Mouse (Mus musculus) frontal cortex, postnatal 10 days (tissue): ENCODE measurements around the gene Gcn1l1.

Experiments used
- DNase-seq, 2 experiments: peaks; one replicate each; pipeline ENCODE4 v3.0.0; 2022; ENCODE audit warnings: low spot score in 2 of 2, mixed read lengths in 1 of 2

Gene Gcn1l1

GRCm38 (mm10) chr5:115611566-115611965 lies 46.5 kb downstream of the Gcn1l1 start:
- no peak for DNase-seq

DNA sequence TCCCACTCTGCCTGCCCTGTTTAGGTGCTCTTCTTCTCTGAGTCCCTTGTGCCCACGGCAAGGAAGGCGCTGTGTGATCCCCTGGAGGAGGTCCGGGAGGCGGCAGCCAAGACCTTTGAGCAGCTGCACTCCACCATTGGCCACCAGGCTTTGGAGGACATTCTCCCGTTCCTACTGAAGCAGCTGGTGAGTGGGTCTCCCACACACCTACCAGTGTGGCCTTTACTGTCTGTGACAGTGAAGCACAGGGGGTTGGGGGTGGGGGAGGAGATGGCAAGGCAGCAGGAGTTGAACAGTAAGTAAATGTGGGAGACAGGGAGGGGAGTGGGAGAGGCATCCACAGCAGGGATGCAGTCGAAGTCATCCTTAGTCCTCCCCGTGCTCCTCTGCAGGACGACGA lies 48.3 kb downstream of the Gcn1l1 start:
- no peak for DNase-seq

DNA sequence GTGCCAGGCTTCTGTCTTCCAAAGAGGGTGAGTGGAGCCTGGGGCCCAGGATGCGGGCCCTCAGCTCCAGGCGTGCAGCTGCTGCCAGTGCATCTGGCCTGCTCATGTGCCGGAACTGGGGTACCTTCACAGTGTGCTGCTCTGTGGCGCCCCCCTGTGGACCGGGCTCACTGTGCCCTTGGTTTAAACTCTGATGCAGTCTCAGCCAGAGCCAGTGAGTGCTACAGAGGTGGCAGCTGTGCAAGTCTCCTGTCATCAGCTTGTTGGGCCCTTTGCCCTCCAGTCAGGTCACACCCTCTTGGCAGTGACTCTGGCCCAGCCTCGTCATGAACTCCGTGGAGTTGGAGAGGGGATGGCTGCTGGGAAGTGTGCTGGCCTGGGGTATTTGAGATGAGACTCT lies 49.9 kb downstream of the Gcn1l1 start:
- DNase-seq, result no peak

DNA sequence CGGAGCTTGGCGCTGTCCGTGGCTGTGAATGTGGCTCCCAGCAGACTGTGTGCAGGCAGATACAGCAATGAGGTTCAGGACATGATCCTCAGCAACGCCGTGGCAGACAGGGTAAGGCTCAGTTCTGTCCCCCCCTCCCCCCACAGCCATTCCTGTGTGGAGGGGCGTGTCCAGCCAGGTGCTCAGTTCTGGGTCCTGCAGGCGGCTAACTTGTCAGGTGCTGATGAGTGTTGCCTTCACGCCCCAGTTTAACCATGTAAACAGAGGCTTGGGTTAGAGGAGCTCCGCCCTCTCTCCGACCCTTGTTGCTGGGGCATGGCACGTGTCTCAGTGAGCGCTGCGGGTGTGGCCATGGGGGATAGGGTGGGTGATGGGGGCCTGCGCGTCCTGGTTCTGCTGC lies 54.6 kb downstream of the Gcn1l1 start:
- DNase-seq, result no peak

DNA sequence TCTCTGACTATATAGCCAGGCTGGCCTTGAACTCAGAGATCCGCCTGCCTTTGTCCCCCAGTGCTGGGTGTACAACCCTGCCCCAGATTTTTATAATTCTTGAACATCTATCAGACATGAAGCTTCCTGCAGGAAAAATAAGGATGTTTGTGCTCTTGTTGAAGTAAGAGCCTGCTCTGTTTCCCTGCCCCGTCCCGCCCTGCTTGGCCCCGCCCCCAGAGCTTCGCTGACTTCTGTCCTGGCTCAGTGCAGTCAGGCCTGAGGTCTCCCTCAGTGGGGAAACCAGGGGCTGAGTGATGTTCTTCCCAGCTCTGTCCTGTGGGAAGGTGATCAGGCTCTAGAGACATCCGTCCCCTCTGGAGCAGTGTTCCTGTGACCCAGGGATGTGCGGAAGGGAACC lies 57.6 kb downstream of the Gcn1l1 start:
- no peak for DNase-seq

DNA sequence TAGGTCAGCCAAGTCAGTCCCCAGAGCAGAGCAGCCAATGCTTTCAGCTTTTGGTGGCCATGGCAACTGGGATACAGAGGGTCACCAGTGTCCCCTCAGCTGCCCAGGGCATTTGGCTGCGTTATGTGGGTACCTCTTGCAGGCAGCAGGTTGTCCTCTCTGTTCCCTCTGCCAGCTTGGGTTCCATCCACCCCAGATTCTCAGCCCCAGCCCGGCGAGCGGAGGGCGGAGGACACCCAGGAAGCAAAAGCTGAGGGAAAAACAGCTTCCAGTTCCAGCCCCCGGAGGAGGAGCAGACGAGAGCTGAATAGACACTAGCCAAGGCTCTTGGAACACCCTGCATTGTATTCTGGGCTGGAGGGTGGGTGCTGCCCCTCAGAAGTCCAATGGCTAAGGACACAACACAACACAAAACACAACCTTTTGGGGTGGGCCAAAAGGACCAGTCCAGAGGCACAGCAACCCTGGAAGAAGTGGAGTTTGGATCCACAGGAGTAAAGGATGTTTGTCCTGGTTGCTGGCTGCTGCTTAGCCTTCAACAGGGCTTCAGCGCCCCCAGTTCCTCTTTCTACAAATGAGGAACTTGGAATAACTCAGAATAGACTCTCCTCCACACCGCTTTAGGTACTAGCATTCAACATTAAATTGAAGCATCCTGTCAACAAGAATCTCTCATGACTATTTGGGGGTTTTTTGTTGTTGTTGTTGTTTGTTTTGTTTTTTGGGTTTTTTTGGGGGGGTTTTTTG lies 58.8 kb downstream of the Gcn1l1 start:
- no peak for DNase-seq

DNA sequence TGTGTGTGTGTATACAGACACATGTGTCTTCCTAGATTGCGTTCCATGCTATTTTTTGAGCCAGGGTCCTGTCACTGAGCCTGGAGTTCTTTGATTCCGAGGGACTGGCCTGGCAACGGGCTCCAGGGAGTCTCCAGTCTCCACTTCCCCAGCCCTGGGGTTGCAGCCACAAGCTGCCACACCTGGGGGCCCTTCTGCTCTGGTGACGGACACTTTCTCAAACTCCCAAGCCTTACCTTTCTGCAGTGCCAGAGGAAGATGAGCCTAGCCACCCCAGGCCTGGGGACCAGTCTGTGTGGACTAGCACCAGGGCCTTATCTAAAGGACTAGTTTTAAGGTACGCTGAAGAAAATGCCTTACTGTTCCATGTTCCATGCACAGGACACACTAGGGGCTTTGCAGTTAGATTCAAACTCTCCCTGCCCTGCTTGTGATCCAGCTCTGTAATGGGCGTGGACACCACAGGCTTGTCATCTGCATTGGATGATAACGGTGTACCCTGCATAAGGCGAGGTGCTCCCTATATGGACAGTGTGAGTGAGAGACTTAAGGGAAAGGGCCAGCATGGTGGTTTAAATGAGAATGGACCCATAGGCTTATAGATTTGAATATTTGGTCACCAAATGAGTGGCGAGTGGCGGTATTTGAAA lies 61.3 kb downstream of the Gcn1l1 start:
- DNase-seq, result no peak

- no peak for DNase-seq
These were observed 63.0 kb downstream of the Gcn1l1 start for GRCm38 (mm10) chr5:115628083-115628482.

DNA sequence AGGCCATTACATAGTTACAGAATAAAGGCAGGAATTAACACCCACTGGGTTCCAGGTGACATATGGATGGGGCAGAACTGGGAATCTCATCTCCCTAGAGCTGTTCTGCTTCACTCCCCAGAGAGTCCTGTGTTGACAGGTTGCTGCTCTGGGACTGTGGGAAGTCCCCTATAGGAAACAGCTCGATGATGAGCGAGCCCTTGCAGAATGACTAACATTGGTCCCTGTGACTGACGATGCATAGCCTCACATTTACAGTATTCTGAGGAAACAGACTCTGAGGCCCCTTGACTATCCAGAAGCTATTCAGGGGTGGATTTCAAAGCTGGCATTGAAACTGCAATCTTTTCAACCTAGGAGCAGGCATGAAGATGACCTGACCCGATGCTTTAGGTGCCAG lies 64.6 kb downstream of the Gcn1l1 start:
- DNase-seq, result no peak

- DNase-seq, result no peak
These were observed 65.2 kb downstream of the Gcn1l1 start for GRCm38 (mm10) chr5:115630291-115630690.

DNA sequence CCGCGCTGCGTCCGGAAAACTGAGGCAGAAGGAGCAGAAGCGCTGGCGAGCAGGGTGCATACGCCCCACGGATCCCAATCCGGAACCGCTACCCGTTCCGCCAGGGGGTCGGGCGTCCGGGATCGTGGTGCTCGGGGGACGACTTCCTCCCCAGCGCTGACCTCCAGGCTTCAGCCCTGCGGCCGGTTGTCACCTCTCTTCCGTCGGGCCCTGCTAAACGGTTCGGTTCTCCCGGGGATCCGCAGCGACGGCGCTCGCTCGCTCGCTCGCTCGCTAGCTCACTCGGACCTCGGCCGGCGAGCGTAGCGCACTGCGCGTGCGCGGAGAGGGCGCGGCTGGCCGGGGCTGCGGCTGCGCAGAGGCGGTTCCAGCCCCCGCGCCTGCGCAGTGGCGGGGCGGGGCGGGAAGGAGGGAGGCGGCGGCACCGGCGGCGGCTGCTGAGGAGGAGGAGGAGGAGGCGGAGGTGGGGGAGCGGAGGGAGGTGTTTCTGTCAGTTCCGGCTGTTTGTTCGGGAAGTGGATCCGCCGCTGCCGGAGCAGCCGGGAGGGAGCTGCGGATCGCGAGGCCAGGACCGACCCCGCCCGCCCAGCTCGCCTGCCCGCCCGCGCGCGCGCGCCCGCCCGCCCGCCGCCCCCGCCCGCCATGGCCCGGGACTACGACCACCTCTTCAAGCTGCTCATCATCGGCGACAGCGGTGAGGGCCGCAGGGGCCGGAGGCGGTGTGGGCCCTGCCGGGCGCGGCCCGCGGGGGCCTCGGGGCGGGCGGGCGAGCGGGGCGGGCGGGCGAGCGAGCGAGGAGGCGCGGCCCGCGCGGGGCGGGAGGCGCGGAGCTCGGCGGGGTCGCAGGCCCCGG lies 66.7 kb downstream of the Gcn1l1 start, which contains the start of gene Rab35:
TSS of gene Rab35 (plus strand) at position 404 of the 853 bp plus-strand sequence.
- peak; percentile 87 to 92 for DNase-seq

DNA sequence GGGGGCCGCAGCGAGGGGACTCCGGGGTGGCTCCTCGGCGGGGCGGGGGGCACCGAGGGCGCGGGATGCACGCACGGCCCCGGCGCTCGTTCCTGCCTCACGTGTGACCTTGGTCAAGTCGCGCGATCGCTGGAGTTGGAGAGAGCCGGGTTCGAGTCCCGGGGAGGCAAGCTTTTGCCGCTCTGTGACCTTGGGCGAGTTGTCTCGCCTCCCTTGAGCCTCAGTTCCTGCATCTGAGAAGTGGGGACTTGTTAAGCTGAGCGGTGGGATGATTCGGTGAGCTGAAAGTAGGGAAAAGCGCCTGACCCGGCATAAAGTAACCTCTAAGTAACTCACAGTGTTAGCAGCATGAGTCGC lies 67.3 kb downstream of the Gcn1l1 start:
- DNase-seq, result no peak

- no peak for DNase-seq
These were observed 68.0 kb downstream of the Gcn1l1 start for GRCm38 (mm10) chr5:115633060-115633459.

GRCm38 (mm10) chr5:115634046-115634445 lies 69.0 kb downstream of the Gcn1l1 start:
- DNase-seq, result no peak

- no peak for DNase-seq
These were observed 70.5 kb downstream of the Gcn1l1 start for GRCm38 (mm10) chr5:115635536-115635935.

DNA sequence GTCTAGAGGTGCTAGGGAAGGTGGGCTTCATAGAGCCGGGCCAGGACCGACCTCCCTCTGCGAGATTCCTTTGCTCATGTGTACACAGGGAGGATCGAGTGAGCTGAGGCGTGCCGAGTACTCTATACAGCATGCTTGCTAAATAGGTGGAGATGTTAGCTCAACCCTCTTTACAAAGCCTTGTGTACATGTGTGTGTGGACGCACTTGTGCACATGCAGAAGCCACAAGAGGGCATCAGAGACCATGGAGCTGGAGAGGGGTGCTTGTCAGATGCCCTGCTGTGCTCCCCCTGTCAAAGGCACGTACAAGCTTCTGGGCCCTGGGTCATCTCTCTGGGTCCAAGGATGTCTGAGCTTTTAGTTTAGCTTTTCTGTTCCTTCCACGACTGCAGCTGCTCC lies 79.1 kb downstream of the Gcn1l1 start:
- no peak for DNase-seq

- DNase-seq, result no peak
These were observed 83.8 kb downstream of the Gcn1l1 start for GRCm38 (mm10) chr5:115648876-115649275.

DNA sequence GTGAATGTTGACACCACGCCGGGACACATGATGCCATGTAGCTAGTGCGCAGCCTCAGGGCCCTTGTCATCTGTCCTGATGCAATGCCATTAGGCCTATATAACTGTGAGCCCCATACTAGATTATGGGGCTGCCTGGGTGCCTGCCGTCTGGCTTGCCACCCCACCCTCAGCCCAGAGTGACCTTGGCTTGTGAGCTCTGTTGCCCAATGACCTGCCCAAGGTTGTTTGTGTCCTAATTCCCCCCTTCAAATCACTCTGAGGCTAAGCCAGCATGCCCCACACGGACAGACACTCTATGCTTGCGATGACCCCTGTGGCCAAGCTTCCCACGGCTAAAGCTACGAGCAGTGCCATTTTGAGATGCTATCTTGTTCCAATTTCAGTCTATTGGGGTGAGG lies 84.6 kb downstream of the Gcn1l1 start:
- DNase-seq, result no peak

DNA sequence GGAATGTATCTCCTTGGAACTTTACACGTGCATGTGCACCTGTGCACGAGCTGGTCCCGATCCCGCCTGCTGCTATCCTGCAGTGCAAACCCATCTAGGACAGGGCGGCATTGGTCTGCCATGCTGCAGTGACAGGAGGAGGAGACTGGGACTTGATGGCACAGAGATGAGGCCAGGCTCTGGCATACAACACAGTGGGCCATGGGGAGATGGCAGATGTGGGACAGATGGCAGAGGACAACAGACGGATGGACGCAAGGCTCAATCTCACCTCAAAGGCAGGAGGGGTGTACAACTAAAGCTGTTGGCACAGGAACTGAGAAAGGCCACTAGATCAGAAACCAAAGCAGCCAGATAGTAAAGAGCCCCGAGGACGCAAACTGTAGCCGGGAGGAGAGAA lies 85.8 kb downstream of the Gcn1l1 start:
- DNase-seq, result no peak

GRCm38 (mm10) chr5:115651821-115652220 lies 86.8 kb downstream of the Gcn1l1 start:
- DNase-seq, result no peak

DNA sequence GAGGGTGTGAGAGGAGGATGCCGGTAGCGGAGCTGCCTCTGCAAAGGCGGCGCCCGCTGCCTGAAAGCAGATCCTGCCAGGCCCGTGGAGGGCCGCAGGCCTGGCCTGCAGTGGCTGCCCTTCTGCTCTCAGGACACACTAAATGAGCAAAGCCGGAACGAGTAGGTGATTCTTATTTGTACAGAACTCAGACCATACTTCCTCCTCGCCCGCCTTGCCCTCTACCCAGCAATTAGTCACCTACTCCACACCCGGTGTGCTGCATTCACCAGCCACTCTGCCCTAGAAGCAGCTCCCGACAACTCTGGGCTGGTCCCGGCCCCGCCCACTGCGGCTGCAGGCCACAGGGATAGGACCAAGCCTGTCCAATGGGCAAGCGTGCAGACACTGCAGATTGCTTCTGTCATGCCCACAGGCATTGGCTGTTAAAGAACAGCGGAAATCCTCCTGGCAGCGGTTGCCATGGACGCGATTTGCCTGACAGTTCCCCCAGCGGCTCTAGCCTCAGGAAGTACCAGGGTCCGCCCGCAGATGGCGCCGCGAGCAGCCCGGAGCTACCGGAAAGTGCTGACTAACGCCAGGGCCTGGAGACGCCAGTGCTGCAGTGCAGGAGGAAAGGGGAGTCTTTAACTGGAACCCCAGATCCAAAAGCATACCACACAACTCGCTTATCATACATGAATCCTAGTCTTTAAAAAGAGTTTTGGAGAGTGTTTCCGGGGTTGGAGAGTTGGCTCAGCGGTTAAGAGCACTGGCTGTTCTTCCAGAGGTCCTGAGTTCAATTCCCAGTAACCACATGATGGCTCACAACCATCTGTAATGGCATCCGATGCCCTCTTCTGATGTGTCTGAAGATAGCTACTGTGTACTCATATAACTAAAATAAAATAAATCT lies 87.9 kb downstream of the Gcn1l1 start:
- DNase-seq, result peak; percentile 99 to 100

DNA sequence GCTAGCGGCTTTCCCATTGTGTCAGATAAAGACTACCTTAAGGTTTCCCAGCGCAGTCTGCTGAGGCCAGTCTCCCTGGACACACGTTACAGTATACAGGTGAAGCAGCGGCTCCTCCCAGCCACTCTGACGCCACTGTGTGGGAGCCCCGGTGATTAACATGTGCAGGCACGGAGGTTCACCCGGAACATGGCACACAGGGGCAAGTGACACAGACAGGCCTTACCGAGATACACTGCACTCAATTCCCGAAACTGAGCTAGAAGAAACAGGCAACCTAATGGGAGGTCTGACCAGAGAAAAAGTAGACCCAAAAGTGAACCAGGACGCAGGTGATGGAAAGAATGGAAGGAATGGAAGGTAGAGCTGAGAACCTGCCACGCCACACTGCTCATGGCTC lies 88.7 kb downstream of the Gcn1l1 start:
- DNase-seq, result no peak
